In genomic region chrX:106219171-106220032, GRCm38 (mm10) we compare ENCODE assay signal across 7 mouse cellular contexts. TPM values are rescaled to one million over a fixed set of nuclear protein-coding genes. Genes with fewer than 3 reads are reported as not detected.
A peak's percentile ranks its signal among the peaks of the same experiment; 100 is the strongest.
DNase-seq lines count a peak whose midpoint lies in the region; ATAC-seq and TF ChIP-seq lines count a peak whose summit lies in the region.

No protein-coding gene starts in this region.

- intact Hi-C loops in heart, adult 2 months (cut with DNase I) = no loop called here

- peak; percentile 75 to 86 for DNase-seq in adrenal gland, postnatal 36 days
- peak; percentile 73 to 77 for DNase-seq in heart, adult 2 months
- peak; percentile 35 to 67 for DNase-seq in kidney, adult 8-10 months
- peak; percentile 84 for DNase-seq in midbrain, embryonic 14.5 days
- DNase-seq in spleen, adult 18-20 months = peak; percentile 45 to 56

- peak overlapping the region; percentile 60 for H3K27ac ChIP-seq in embryonic facial prominence, embryonic 12.5 days
- H3K27ac ChIP-seq in heart, adult 2 months = peak overlapping the region; percentile 78
- H3K27ac ChIP-seq in limb, embryonic 12.5 days = peak overlapping the region; percentile 35; the same call in 1 of the 2 replicates
- H3K27ac ChIP-seq in midbrain, embryonic 14.5 days (replicated peaks; ENCODE audit: low read depth, low read length) = peak overlapping the region; percentile 93

- H3K27me3 ChIP-seq in embryonic facial prominence, embryonic 12.5 days = no peaks in the 10 kb centered on the region
- H3K27me3 ChIP-seq in heart, adult 2 months (ENCODE audit: control insufficient read depth, insufficient read depth, low read length) = no peaks in the 10 kb centered on the region
- no peaks in the 10 kb centered on the region for H3K27me3 ChIP-seq in limb, embryonic 12.5 days
- H3K27me3 ChIP-seq in midbrain, embryonic 14.5 days (ENCODE audit: control insufficient read depth, insufficient read depth, low read length) = no peaks in the 10 kb centered on the region

- peak; percentile 90 for ATAC-seq in embryonic facial prominence, embryonic 12.5 days (ENCODE audit: insufficient number of reproducible peaks, insufficient read depth, low FRiP score, low TSS enrichment)
- peak; percentile 93 for ATAC-seq in limb, embryonic 12.5 days (ENCODE audit: insufficient number of reproducible peaks, insufficient read depth, low FRiP score, low TSS enrichment, low read depth)
- ATAC-seq in midbrain, embryonic 14.5 days (ENCODE audit: low FRiP score, low TSS enrichment) = peak; percentile 96

- H3K79me2 ChIP-seq in heart, adult 2 months (replicated peaks; ENCODE audit: control insufficient read depth, insufficient read depth, low read length) = no peaks in the 10 kb centered on the region

- no peak; the same call in 1 of the 2 replicates for TF ChIP-seq POLR2A in heart, adult 2 months (IDR thresholded peaks at IDR 0.05; ENCODE audit: insufficient read depth, low read depth, low read length)

- TF ChIP-seq EP300 in heart, adult 2 months (IDR thresholded peaks at IDR 0.05; ENCODE audit: insufficient read depth, low read depth, low read length) = no peak

- no peaks in the 10 kb centered on the region for H3K9me3 ChIP-seq in embryonic facial prominence, embryonic 12.5 days
- H3K9me3 ChIP-seq in limb, embryonic 12.5 days = peaks cover 7% of the 10 kb centered on the region; the same call in 1 of the 2 replicates
- H3K9me3 ChIP-seq in midbrain, embryonic 14.5 days (ENCODE audit: control insufficient read depth, low read length) = no peaks in the 10 kb centered on the region

- H3K4me1 ChIP-seq in embryonic facial prominence, embryonic 12.5 days = no peaks in the 10 kb centered on the region
- no peaks in the 10 kb centered on the region; the same call in 1 of the 2 replicates for H3K4me1 ChIP-seq in heart, adult 2 months (ENCODE audit: control insufficient read depth, insufficient read depth, low read length)
- no peaks in the 10 kb centered on the region for H3K4me1 ChIP-seq in limb, embryonic 12.5 days (replicated peaks)
- H3K4me1 ChIP-seq in midbrain, embryonic 14.5 days (ENCODE audit: control insufficient read depth, insufficient read depth, low read length) = no peaks in the 10 kb centered on the region

- peak; percentile 26 for TF ChIP-seq CTCF in heart, adult 2 months (IDR thresholded peaks at IDR 0.05)

- H3K36me3 ChIP-seq in embryonic facial prominence, embryonic 12.5 days = no peaks in the 10 kb centered on the region
- H3K36me3 ChIP-seq in heart, adult 2 months (ENCODE audit: control insufficient read depth, insufficient read depth, low read length) = no peaks in the 10 kb centered on the region
- H3K36me3 ChIP-seq in limb, embryonic 12.5 days = no peaks in the 10 kb centered on the region
- no peaks in the 10 kb centered on the region for H3K36me3 ChIP-seq in midbrain, embryonic 14.5 days (ENCODE audit: control insufficient read depth, insufficient read depth, low read length)

- H3K4me3 ChIP-seq in embryonic facial prominence, embryonic 12.5 days = peak overlapping the region; percentile 46
- H3K4me3 ChIP-seq in heart, adult 2 months = peak overlapping the region; percentile 65
- H3K4me3 ChIP-seq in limb, embryonic 12.5 days (replicated peaks) = peak overlapping the region; percentile 53
- peak overlapping the region; percentile 49 for H3K4me3 ChIP-seq in midbrain, embryonic 14.5 days (replicated peaks; ENCODE audit: low read depth, low read length)

- WGBS in embryonic facial prominence, embryonic 12.5 days = 19% methylated on average over 56 of the region's 60 CpGs
- 19% methylated on average over 60 of the region's 60 CpGs for WGBS in heart, adult 2 months
- 21% methylated on average over 58 of the region's 60 CpGs for WGBS in limb, embryonic 12.5 days
- WGBS in midbrain, embryonic 14.5 days = 20% methylated on average over 60 of the region's 60 CpGs

- peak overlapping the region; percentile 46 for H3K4me2 ChIP-seq in embryonic facial prominence, embryonic 12.5 days (replicated peaks)
- H3K4me2 ChIP-seq in limb, embryonic 12.5 days = peak overlapping the region; percentile 53
- peak overlapping the region; percentile 52 for H3K4me2 ChIP-seq in midbrain, embryonic 14.5 days (ENCODE audit: low read length)

- peak overlapping the region; percentile 49; the same call in 1 of the 2 replicates for H3K9ac ChIP-seq in embryonic facial prominence, embryonic 12.5 days
- peak overlapping the region; percentile 61 for H3K9ac ChIP-seq in heart, adult 2 months (ENCODE audit: low read depth, low read length)
- peak overlapping the region; percentile 63 for H3K9ac ChIP-seq in limb, embryonic 12.5 days (replicated peaks)
- peak overlapping the region; percentile 66 for H3K9ac ChIP-seq in midbrain, embryonic 14.5 days (replicated peaks; ENCODE audit: low read length)

RNA-seq across cellular contexts. Expression of gene Taf9b, which starts 1.6 kb away (rescaled TPM):
- total RNA-seq in adrenal gland, postnatal 36 days (2021) = 10 to 100 TPM; 17.3 to 28.7 TPM
- 9.2 and 10.1 TPM in 2 replicates for polyA plus RNA-seq in embryonic facial prominence, embryonic 12.5 days (2016; fragmentation: Nextera tagmentation; extraction: Ambion mirVana)
- 10 to 100 TPM in 1 of 2 experiments, 1 to 10 TPM in 1; 8.2 to 10.1 TPM for total RNA-seq in heart, adult 2 months (2021)
- 8.0 and 13.5 TPM in 2 replicates for polyA plus RNA-seq in heart, adult 2 months (2012; rRNA removed)
- polyA plus RNA-seq in limb, embryonic 12.5 days (2016; fragmentation: Nextera tagmentation; extraction: Ambion mirVana) = 6.5 and 8.5 TPM in 2 replicates
- 15.0 and 18.2 TPM in 2 replicates for polyA plus RNA-seq in midbrain, embryonic 14.5 days (2014; fragmentation: Nextera tagmentation; extraction: Ambion mirVana)

RNA-seq across cellular contexts. Expression of gene Pgk1, which starts 32.5 kb away (rescaled TPM):
- total RNA-seq in adrenal gland, postnatal 36 days (2021) = 100 to 1,000 TPM; 319 to 359 TPM
- polyA plus RNA-seq in embryonic facial prominence, embryonic 12.5 days (2016; fragmentation: Nextera tagmentation; extraction: Ambion mirVana) = 298 and 309 TPM in 2 replicates
- 100 to 1,000 TPM; 424 to 456 TPM for total RNA-seq in heart, adult 2 months (2021)
- polyA plus RNA-seq in heart, adult 2 months (2012; rRNA removed) = 237 and 484 TPM in 2 replicates
- 337 and 358 TPM in 2 replicates for polyA plus RNA-seq in limb, embryonic 12.5 days (2016; fragmentation: Nextera tagmentation; extraction: Ambion mirVana)
- 243 and 266 TPM in 2 replicates for polyA plus RNA-seq in midbrain, embryonic 14.5 days (2014; fragmentation: Nextera tagmentation; extraction: Ambion mirVana)

RNA-seq across cellular contexts. Expression of gene Fnd3c2, which starts 35.8 kb away (rescaled TPM):
- not detected for total RNA-seq in adrenal gland, postnatal 36 days (2021)
- polyA plus RNA-seq in embryonic facial prominence, embryonic 12.5 days (2016; fragmentation: Nextera tagmentation; extraction: Ambion mirVana) = not detected in 2 replicates
- not detected for total RNA-seq in heart, adult 2 months (2021)
- not detected in 2 replicates for polyA plus RNA-seq in heart, adult 2 months (2012; rRNA removed)
- not detected in 2 replicates for polyA plus RNA-seq in limb, embryonic 12.5 days (2016; fragmentation: Nextera tagmentation; extraction: Ambion mirVana)
- not detected in 2 replicates for polyA plus RNA-seq in midbrain, embryonic 14.5 days (2014; fragmentation: Nextera tagmentation; extraction: Ambion mirVana)

Comparison
In these comparisons a context has a peak if more than half of its experiments do, and no peak if none do; other contexts are left out.
1. Peak in every context shown above with its lines: DNase-seq, ATAC-seq, H3K4me3 ChIP-seq and H3K27ac ChIP-seq.
2. H3K27ac ChIP-seq: peak in every context shown above with its lines; median percentile 93 in midbrain, embryonic 14.5 days; 78 in heart, adult 2 months; 60 in embryonic facial prominence, embryonic 12.5 days; 35 in limb, embryonic 12.5 days.